Mouse (Mus musculus): ENCODE data around the gene Myom1. TPM values are rescaled to one million over a fixed set of nuclear protein-coding genes. Genes with fewer than 3 reads are reported as not detected.

Myom1 gene
- polyA plus RNA-seq, 1 experiment from 2014 or later: 4.7 TPM

GRCm38 (mm10) chr17:71025922-71026321 lies 23.5 kb downstream of the Myom1 start:
- H3K9ac ChIP-seq (ENCODE audit: low read length): no peak overlapping the region
- DNase-seq (ENCODE audit: low spot score) (no peak), ATAC-seq (ENCODE audit: insufficient number of reproducible peaks, low FRiP score, low TSS enrichment, low read depth) (no peak)
- no peaks in the 10 kb centered on the region for H3K4me1 ChIP-seq (ENCODE audit: control insufficient read depth, insufficient read depth, low read length)
- no peak overlapping the region for H3K4me2 ChIP-seq (ENCODE audit: low read depth, severe bottlenecking)
- no peaks in the 10 kb centered on the region for H3K27me3 ChIP-seq (ENCODE audit: control insufficient read depth, insufficient read depth, low read length)
- no peak overlapping the region for H3K27ac ChIP-seq (replicated peaks; ENCODE audit: low read depth, low read length)
- WGBS: 82% methylated on average over 8 of the region's 8 CpGs
- no peak overlapping the region for H3K4me3 ChIP-seq (ENCODE audit: low read depth, low read length)
- no peaks in the 10 kb centered on the region for H3K9me3 ChIP-seq (ENCODE audit: control insufficient read depth, low read length)
- no peaks in the 10 kb centered on the region for H3K36me3 ChIP-seq (ENCODE audit: control insufficient read depth, insufficient read depth, low read length)

DNA sequence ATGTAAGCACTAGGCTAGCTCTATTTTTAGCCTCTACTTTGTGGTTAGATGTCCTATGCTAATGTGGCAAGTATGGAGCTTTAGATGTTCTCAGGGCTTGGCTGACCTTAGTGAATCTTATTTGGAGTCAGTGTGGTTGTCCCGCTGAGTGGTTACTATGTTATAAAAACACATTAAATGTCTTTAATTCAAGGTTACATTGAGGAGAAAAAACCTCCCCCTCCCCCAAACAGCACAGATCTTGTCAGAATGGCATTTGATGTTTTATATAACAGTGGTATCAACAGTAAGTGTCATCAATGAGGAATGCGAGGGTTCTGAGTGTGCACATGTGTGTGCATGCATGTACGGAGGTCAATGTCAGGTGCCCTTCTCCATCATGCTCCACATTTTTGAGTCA lies 24.8 kb downstream of the Myom1 start:
- Histone ChIP-seq H3K4me2 (ENCODE audit: low read depth, severe bottlenecking) (no peak overlapping the region), H3K27ac (replicated peaks; ENCODE audit: low read depth, low read length) (no peak overlapping the region), H3K4me3 (ENCODE audit: low read depth, low read length) (no peak overlapping the region), H3K36me3 (ENCODE audit: control insufficient read depth, insufficient read depth, low read length) (no peaks in the 10 kb centered on the region), H3K9me3 (ENCODE audit: control insufficient read depth, low read length) (no peaks in the 10 kb centered on the region), H3K9ac (ENCODE audit: low read length) (no peak overlapping the region), H3K4me1 (ENCODE audit: control insufficient read depth, insufficient read depth, low read length) (no peaks in the 10 kb centered on the region), H3K27me3 (ENCODE audit: control insufficient read depth, insufficient read depth, low read length) (no peaks in the 10 kb centered on the region)
- DNase-seq (ENCODE audit: low spot score) (no peak), ATAC-seq (ENCODE audit: insufficient number of reproducible peaks, low FRiP score, low TSS enrichment, low read depth) (no peak)
- WGBS: 91% methylated on average over 3 of the region's 3 CpGs

DNA sequence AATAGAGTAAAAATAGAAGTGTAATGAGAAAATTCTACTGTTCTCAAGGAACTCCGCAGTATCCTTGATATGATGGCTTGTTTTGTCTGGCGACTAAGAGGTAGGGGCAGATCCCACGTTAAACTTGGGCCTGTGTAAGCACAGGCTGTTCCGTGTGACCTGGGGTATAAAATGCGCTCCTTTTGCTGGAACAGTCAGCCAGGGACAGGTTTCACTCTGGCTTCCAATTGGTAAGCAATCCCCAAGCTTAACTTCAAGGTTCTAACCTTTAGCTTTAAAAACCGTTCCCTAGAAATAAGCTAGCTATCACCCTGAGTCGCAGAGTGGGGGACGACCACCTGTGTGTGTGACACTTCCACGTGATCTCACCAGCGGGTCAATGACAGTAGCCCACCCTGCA lies 30.3 kb downstream of the Myom1 start:
- DNase-seq (ENCODE audit: low spot score) (no peak), ATAC-seq (ENCODE audit: insufficient number of reproducible peaks, low FRiP score, low TSS enrichment, low read depth) (no peak)
- Histone ChIP-seq H3K9ac (ENCODE audit: low read length) (no peak overlapping the region), H3K4me1 (ENCODE audit: control insufficient read depth, insufficient read depth, low read length) (no peaks in the 10 kb centered on the region), H3K27me3 (ENCODE audit: control insufficient read depth, insufficient read depth, low read length) (no peaks in the 10 kb centered on the region), H3K4me2 (ENCODE audit: low read depth, severe bottlenecking) (no peak overlapping the region), H3K4me3 (ENCODE audit: low read depth, low read length) (no peak overlapping the region), H3K9me3 (ENCODE audit: control insufficient read depth, low read length) (no peaks in the 10 kb centered on the region), H3K36me3 (ENCODE audit: control insufficient read depth, insufficient read depth, low read length) (no peaks in the 10 kb centered on the region), H3K27ac (replicated peaks; ENCODE audit: low read depth, low read length) (no peak overlapping the region)
- WGBS: 80% methylated on average over 10 of the region's 10 CpGs

- Histone ChIP-seq H3K9ac (ENCODE audit: low read length) (no peak overlapping the region), H3K27ac (replicated peaks; ENCODE audit: low read depth, low read length) (no peak overlapping the region), H3K9me3 (ENCODE audit: control insufficient read depth, low read length) (no peaks in the 10 kb centered on the region), H3K4me2 (ENCODE audit: low read depth, severe bottlenecking) (no peak overlapping the region), H3K27me3 (ENCODE audit: control insufficient read depth, insufficient read depth, low read length) (no peaks in the 10 kb centered on the region), H3K4me3 (ENCODE audit: low read depth, low read length) (no peak overlapping the region), H3K36me3 (ENCODE audit: control insufficient read depth, insufficient read depth, low read length) (no peaks in the 10 kb centered on the region), H3K4me1 (ENCODE audit: control insufficient read depth, insufficient read depth, low read length) (no peaks in the 10 kb centered on the region)
- WGBS: 86% methylated on average over 5 of the region's 5 CpGs
- ATAC-seq (ENCODE audit: insufficient number of reproducible peaks, low FRiP score, low TSS enrichment, low read depth): no peak
- DNase-seq (ENCODE audit: low spot score): no peak
These were observed 32.0 kb downstream of the Myom1 start for GRCm38 (mm10) chr17:71034472-71034871.

DNA sequence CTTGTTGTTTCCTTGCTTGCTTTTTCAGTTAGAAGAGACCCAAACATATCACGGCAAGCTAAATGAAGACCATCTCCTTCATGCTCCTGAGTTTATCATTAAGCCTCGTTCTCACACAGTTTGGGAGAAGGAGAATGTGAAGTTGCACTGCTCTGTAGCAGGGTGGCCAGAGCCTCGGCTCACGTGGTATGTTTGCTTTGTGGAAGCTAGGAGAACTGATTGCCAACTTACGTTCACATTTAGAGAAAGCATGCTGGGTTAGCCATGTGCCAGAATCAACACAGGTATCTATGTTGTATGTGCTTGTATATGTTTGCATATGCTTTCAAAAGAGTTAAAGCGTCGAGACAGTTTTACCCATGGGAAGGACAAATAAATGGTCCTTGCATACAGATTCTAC lies 34.8 kb downstream of the Myom1 start:
- Histone ChIP-seq H3K4me3 (ENCODE audit: low read depth, low read length) (no peak overlapping the region), H3K27me3 (ENCODE audit: control insufficient read depth, insufficient read depth, low read length) (no peaks in the 10 kb centered on the region), H3K4me2 (ENCODE audit: low read depth, severe bottlenecking) (no peak overlapping the region), H3K9ac (ENCODE audit: low read length) (no peak overlapping the region), H3K36me3 (ENCODE audit: control insufficient read depth, insufficient read depth, low read length) (no peaks in the 10 kb centered on the region), H3K27ac (replicated peaks; ENCODE audit: low read depth, low read length) (no peak overlapping the region), H3K9me3 (ENCODE audit: control insufficient read depth, low read length) (no peaks in the 10 kb centered on the region), H3K4me1 (ENCODE audit: control insufficient read depth, insufficient read depth, low read length) (peaks cover 7% of the 10 kb centered on the region)
- no peak for ATAC-seq (ENCODE audit: insufficient number of reproducible peaks, low FRiP score, low TSS enrichment, low read depth)
- WGBS: 89% methylated on average over 7 of the region's 7 CpGs
- DNase-seq (ENCODE audit: low spot score): no peak

DNA sequence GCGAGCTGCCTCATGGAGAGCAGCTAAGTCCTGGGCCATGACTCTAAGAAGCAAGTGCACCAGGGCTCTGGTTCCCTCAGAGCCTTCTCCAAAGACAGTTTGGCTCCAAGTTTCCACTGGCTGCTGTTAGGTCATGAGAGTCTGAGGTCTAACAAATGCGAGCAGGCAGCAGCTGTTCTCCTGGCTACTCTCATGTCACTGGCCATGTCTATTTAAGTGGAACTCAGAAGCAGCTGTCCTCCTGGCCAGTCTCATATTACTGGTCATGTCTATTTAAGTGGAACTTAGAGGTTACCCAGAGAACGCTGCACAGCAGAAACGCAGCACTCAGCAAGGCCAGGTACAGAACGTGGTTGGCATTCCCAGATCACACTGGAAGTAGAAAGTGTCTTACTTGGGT lies 36.4 kb downstream of the Myom1 start:
- H3K9me3 ChIP-seq (ENCODE audit: control insufficient read depth, low read length): no peaks in the 10 kb centered on the region
- no peak overlapping the region for H3K9ac ChIP-seq (ENCODE audit: low read length)
- no peak for DNase-seq (ENCODE audit: low spot score)
- no peaks in the 10 kb centered on the region for H3K27me3 ChIP-seq (ENCODE audit: control insufficient read depth, insufficient read depth, low read length)
- H3K4me2 ChIP-seq (ENCODE audit: low read depth, severe bottlenecking): no peak overlapping the region
- 85% methylated on average over 5 of the region's 5 CpGs for WGBS
- H3K27ac ChIP-seq (replicated peaks; ENCODE audit: low read depth, low read length): no peak overlapping the region
- H3K36me3 ChIP-seq (ENCODE audit: control insufficient read depth, insufficient read depth, low read length): no peaks in the 10 kb centered on the region
- no peak overlapping the region for H3K4me3 ChIP-seq (ENCODE audit: low read depth, low read length)
- ATAC-seq (ENCODE audit: insufficient number of reproducible peaks, low FRiP score, low TSS enrichment, low read depth): no peak
- peaks cover 7% of the 10 kb centered on the region for H3K4me1 ChIP-seq (ENCODE audit: control insufficient read depth, insufficient read depth, low read length)

- Histone ChIP-seq H3K4me2 (ENCODE audit: low read depth, severe bottlenecking) (no peak overlapping the region), H3K27ac (replicated peaks; ENCODE audit: low read depth, low read length) (peak overlapping the region; percentile 73), H3K27me3 (ENCODE audit: control insufficient read depth, insufficient read depth, low read length) (no peaks in the 10 kb centered on the region), H3K4me1 (ENCODE audit: control insufficient read depth, insufficient read depth, low read length) (peaks cover 7% of the 10 kb centered on the region), H3K4me3 (ENCODE audit: low read depth, low read length) (no peak overlapping the region), H3K9me3 (ENCODE audit: control insufficient read depth, low read length) (no peaks in the 10 kb centered on the region), H3K36me3 (ENCODE audit: control insufficient read depth, insufficient read depth, low read length) (no peaks in the 10 kb centered on the region), H3K9ac (ENCODE audit: low read length) (no peak overlapping the region)
- 30% methylated on average over 12 of the region's 12 CpGs for WGBS
- peak; percentile 79 for ATAC-seq (ENCODE audit: insufficient number of reproducible peaks, low FRiP score, low TSS enrichment, low read depth)
- peak; percentile 72 for DNase-seq (ENCODE audit: low spot score)
These were observed 37.6 kb downstream of the Myom1 start for GRCm38 (mm10) chr17:71039851-71040581.

- Histone ChIP-seq H3K4me3 (ENCODE audit: low read depth, low read length) (no peak overlapping the region), H3K9ac (ENCODE audit: low read length) (no peak overlapping the region), H3K4me1 (ENCODE audit: control insufficient read depth, insufficient read depth, low read length) (peaks cover 7% of the 10 kb centered on the region), H3K27me3 (ENCODE audit: control insufficient read depth, insufficient read depth, low read length) (no peaks in the 10 kb centered on the region), H3K36me3 (ENCODE audit: control insufficient read depth, insufficient read depth, low read length) (no peaks in the 10 kb centered on the region), H3K9me3 (ENCODE audit: control insufficient read depth, low read length) (no peaks in the 10 kb centered on the region), H3K4me2 (ENCODE audit: low read depth, severe bottlenecking) (no peak overlapping the region), H3K27ac (replicated peaks; ENCODE audit: low read depth, low read length) (peak overlapping the region; percentile 73)
- ATAC-seq (ENCODE audit: insufficient number of reproducible peaks, low FRiP score, low TSS enrichment, low read depth) (no peak), DNase-seq (ENCODE audit: low spot score) (no peak)
- WGBS: 77% methylated on average over 5 of the region's 5 CpGs
These were observed 38.1 kb downstream of the Myom1 start for GRCm38 (mm10) chr17:71040582-71040880.

DNA sequence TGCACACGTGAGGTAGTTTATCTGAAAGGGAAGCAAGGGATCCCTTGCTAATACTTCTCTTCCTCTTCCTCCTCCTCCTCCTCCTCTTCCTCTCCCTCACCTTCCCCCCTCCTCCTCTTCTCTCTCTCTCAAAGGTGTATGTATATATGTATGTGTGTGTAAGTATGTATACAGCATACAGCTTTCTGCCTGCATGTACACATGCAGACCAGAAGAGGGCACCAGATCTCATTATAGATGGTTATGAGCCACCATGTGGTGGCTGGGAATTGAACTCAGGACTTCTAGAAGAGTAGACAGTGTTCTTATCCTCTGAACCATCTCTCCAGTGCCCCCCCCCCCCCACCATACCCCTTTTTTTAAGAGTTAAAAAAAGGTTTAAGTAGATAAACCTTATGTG lies 40.2 kb downstream of the Myom1 start:
- 100% methylated on average over 1 of the region's 1 CpGs for WGBS
- Histone ChIP-seq H3K27ac (replicated peaks; ENCODE audit: low read depth, low read length) (no peak overlapping the region), H3K4me1 (ENCODE audit: control insufficient read depth, insufficient read depth, low read length) (peaks cover 7% of the 10 kb centered on the region), H3K9ac (ENCODE audit: low read length) (no peak overlapping the region), H3K4me3 (ENCODE audit: low read depth, low read length) (no peak overlapping the region), H3K9me3 (ENCODE audit: control insufficient read depth, low read length) (no peaks in the 10 kb centered on the region), H3K27me3 (ENCODE audit: control insufficient read depth, insufficient read depth, low read length) (no peaks in the 10 kb centered on the region), H3K4me2 (ENCODE audit: low read depth, severe bottlenecking) (no peak overlapping the region), H3K36me3 (ENCODE audit: control insufficient read depth, insufficient read depth, low read length) (no peaks in the 10 kb centered on the region)
- DNase-seq (ENCODE audit: low spot score) (no peak), ATAC-seq (ENCODE audit: insufficient number of reproducible peaks, low FRiP score, low TSS enrichment, low read depth) (no peak)

All from limb, embryonic 11.5 days (tissue).